Mouse (Mus musculus): ENCODE results near the gene Atp5j.

DNA sequence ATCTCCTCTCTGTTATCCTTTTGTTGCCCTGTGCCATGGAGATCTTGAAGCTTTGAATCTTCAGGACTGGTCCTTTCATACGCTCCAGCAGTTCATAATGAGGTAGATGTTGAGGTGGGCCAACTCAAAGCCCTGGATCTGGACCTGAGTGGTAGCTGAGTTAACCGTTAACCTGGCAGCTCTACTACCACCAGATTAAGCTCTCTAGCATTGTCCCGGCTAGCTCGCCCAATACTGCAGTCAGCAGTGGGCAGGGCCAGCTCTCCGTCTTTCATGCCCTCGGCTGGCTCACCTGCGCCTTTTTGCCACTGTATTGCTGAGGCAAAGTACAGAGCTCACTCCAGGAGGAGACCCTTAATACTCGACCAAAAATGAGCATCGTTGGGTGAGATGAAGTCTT, 45.7 kb upstream of the Atp5j start:
- TF ChIP-seq CTCF (conservative IDR thresholded peaks at IDR 0.05; ENCODE audit: insufficient read depth, insufficient read length, low read depth, low read length) (no peak), POLR2A (IDR thresholded peaks at IDR 0.05; ENCODE audit: low read depth, low read length) (no peak)
